Mouse (Mus musculus) erythroblast, embryonic 14.5 days (primary cell): ENCODE results near the gene Naa30.
"Not testable (repeated sequence)": the region's sequence is repeated elsewhere in the genome, so short reads cannot be mapped to it uniquely, and the experiment has no call there.

ENCODE experiments used
- GATA1 ChIP-seq: IDR thresholded peaks from 2 replicates; pipeline ENCODE4 v1.6.1; 2012; ENCODE audit warnings: low read length, inconsistent platforms, mixed read lengths
- TAL1 ChIP-seq: IDR thresholded peaks from 3 replicates; pipeline ENCODE4 v1.6.1; 2012; ENCODE audit warnings: low read length, inconsistent platforms, mixed read lengths

DNA sequence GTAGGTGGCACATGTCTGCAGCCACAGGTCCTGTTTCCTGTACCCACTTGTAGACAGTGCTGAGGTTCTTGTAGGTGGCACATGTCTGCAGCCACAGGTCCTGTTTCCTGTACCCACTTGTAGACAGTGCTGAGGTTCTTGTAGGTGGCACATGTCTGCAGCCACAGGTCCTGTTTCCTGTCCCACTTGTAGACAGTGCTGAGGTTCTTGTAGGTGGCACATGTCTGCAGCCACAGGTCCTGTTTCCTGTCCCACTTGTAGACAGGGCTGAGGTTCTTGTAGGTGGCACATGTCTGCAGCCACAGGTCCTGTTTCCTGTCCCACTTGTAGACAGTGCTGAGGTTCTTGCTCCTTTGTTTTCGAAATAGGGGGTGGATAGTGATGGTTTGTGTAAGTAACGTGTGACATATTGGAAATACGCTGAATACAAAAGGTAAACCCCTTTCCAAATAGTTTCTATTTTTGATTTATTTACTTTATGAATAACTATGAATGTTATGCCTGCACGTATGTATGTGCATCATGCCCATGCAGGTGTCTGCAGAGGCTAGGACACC is 47.5 kb downstream of the Naa30 start:
- not testable (repeated sequence) for TF ChIP-seq GATA1, TAL1
